Mouse (Mus musculus) hindbrain, embryonic 12.5 days (tissue): Measurements from ENCODE around the gene Npepl1. TPM values are rescaled to one million over a fixed set of nuclear protein-coding genes. Genes with fewer than 3 reads are reported as not detected.

Source experiments
- ATAC-seq: fragments of 200-750 bp; cut with Nextera tagmentation; 2 replicates; pipeline ENCODE4 v1.8.0; 2017; ENCODE audit warnings: moderate TSS enrichment; ENCODE audit not compliant: low FRiP score
- H3K27ac ChIP-seq: fragments of 300-500 bp; sonication (generic); 2 replicates; pipeline ENCODE4 v1.5.1; 2016; ENCODE audit warnings: mild to moderate bottlenecking
- H3K27me3 ChIP-seq: fragments of 300-500 bp; sonication (generic); 2 replicates; pipeline ENCODE4 v1.6.1; 2016; ENCODE audit warnings: mild to moderate bottlenecking
- H3K36me3 ChIP-seq: fragments of 300-500 bp; sonication (generic); 2 replicates; pipeline ENCODE4 v1.6.1; 2016; ENCODE audit warnings: mild to moderate bottlenecking
- H3K4me1 ChIP-seq: fragments of 300-500 bp; sonication (generic); 2 replicates; pipeline ENCODE4 v1.6.1; 2016
- H3K4me2 ChIP-seq: fragments of 300-500 bp; sonication (generic); replicated peaks from 2 replicates; pipeline ENCODE4 v1.6.1; 2016; ENCODE audit warnings: mild to moderate bottlenecking
- H3K4me3 ChIP-seq: fragments of 300-500 bp; sonication (generic); 2 replicates; pipeline ENCODE4 v1.5.1; 2016; ENCODE audit warnings: mild to moderate bottlenecking
- H3K9ac ChIP-seq: fragments of 300-500 bp; sonication (generic); 2 replicates; pipeline ENCODE4 v1.6.1; 2016; ENCODE audit warnings: mild to moderate bottlenecking, moderate library complexity
- H3K9me3 ChIP-seq: fragments of 300-500 bp; sonication (generic); replicated peaks from 2 replicates; pipeline ENCODE4 v1.6.1; 2016; ENCODE audit warnings: mild to moderate bottlenecking
- WGBS: fragments of 180-500 bp; shearing (Covaris S2); methylation state at CpG from one replicate; pipeline ENCODE4 v1.1.7; 2016; 5-methylcytosine and 5-hydroxymethylcytosine counted together
- polyA plus RNA-seq: library from polyadenylated mRNA; unstranded; fragments of >200 nt; fragmentation: Nextera tagmentation; extraction: Ambion mirVana; gene quantifications from 2 replicates; pipeline ENCODE4 v1.2.1, GENCODE M21; 2016

The Npepl1 gene
- polyA plus RNA-seq, 1 experiment from 2014 or later, result 29.0 TPM

DNA sequence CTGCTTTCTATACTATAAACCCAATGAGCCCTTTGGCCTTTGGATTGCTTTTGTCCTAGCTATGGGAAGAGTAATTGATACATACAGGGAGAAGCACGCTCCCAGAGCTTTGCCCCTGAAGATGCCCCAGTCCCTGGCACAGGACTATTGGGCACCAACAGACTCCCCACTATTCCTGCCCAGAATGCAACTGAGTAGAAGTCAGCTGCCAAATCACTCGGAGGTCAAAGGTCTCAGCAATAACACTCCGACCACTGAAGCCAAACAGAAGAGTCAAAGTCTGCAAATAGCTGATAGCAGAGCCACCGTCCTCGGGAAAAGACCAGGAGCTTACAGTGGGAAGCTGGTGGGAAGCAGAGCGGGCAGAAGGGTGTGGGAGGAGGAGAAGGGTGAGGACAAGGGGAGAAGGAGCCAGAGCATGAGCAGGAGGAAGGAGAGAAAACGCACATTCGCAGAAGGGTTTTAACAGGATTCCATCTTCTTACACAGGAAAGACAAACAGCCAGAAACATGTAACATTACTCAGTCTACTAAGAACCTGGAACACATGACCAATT, 22.3 kb downstream of the Npepl1 start:
- H3K36me3 ChIP-seq, result no peaks in the 10 kb centered on the region
- H3K4me2 ChIP-seq, result no peak overlapping the region
- H3K27me3 ChIP-seq, result no peaks in the 10 kb centered on the region
- H3K4me3 ChIP-seq, result no peak overlapping the region
- WGBS, result 84% methylated on average over 8 of the region's 8 CpGs
- H3K4me1 ChIP-seq, result peaks cover under 1% of the 10 kb centered on the region; the same call in 1 of the 2 replicates
- H3K27ac ChIP-seq, result no peak overlapping the region
- ATAC-seq, result no peak
- no peaks in the 10 kb centered on the region for H3K9me3 ChIP-seq
- no peak overlapping the region for H3K9ac ChIP-seq

- no peak for ATAC-seq
- H3K9me3 ChIP-seq, result no peaks in the 10 kb centered on the region
- H3K4me2 ChIP-seq, result no peak overlapping the region
- H3K4me1 ChIP-seq, result no peaks in the 10 kb centered on the region
- H3K36me3 ChIP-seq, result no peaks in the 10 kb centered on the region
- H3K4me3 ChIP-seq, result no peak overlapping the region
- H3K27ac ChIP-seq, result no peak overlapping the region
- H3K27me3 ChIP-seq, result no peaks in the 10 kb centered on the region
- 90% methylated on average over 10 of the region's 10 CpGs for WGBS
- no peak overlapping the region for H3K9ac ChIP-seq
Observed at GRCm38 (mm10) chr2:174159035-174159434, 48.9 kb downstream of the Npepl1 start.

DNA sequence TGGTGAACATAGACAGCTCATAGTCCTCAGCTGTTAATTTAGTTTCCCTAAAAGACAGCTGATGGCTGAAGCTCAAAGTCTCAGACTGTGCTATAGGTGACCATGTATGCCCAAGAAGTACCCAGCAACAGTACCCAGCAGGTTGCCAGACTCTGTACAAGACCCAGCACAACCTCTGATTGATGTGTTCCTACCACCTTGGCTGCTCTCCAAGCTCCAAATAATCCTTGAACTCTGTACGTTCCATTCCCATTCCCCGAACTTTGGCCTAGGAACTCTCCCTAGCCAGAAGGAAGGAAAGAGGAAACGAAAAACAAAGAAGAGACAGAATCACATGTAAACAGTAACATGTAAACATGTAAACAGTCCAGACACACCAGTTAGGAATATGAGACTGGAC, 50.3 kb downstream of the Npepl1 start:
- 86% methylated on average over 3 of the region's 3 CpGs for WGBS
- no peak for ATAC-seq

More for the DNA sequence above, 50.3 kb downstream of the Npepl1 start:
- Histone ChIP-seq H3K4me3 (no peak overlapping the region), H3K27ac (no peak overlapping the region), H3K4me2 (no peak overlapping the region), H3K27me3 (no peaks in the 10 kb centered on the region), H3K9me3 (no peaks in the 10 kb centered on the region), H3K36me3 (no peaks in the 10 kb centered on the region), H3K4me1 (no peaks in the 10 kb centered on the region), H3K9ac (no peak overlapping the region)

Other genes with a start within 250 kb of the Npepl1 start
- 12.8 and 13.5 TPM in 2 replicates for gene Stx16, start 34.0 kb upstream of the Npepl1 start, polyA plus RNA-seq
- gene Gnas, start 174.0 kb downstream of the Npepl1 start, polyA plus RNA-seq, result 1,701 and 1,752 TPM in 2 replicates
- 13.7 and 14.5 TPM in 2 replicates for gene Gm20721, start 236.4 kb downstream of the Npepl1 start, polyA plus RNA-seq